Mouse (Mus musculus) bone marrow macrophage, adult 2 months (primary cell): ENCODE results near the gene B430305J03Rik.

ENCODE experiments used
- CTCF ChIP-seq: IDR thresholded peaks from 2 replicates; pipeline ENCODE4 v1.5.1; 2012; ENCODE audit warnings: low read depth, mild to moderate bottlenecking, low read length, moderate library complexity
- POLR2A ChIP-seq: IDR thresholded peaks from 2 replicates; pipeline ENCODE4 v1.6.1; 2012; ENCODE audit warnings: mild to moderate bottlenecking, low read depth, low read length, borderline replicate concordance

- TF ChIP-seq CTCF: no peak
- TF ChIP-seq POLR2A: no peak
These were observed 43.9 kb upstream of the B430305J03Rik start for GRCm38 (mm10) chr3:61409683-61410082.
